Mouse (Mus musculus) limb, embryonic 14.5 days (tissue): ENCODE data around the gene Fam234b. TPM values are rescaled to one million over a fixed set of nuclear protein-coding genes. Genes with fewer than 3 reads are reported as not detected.

Source experiments
- ATAC-seq: fragments of 200-750 bp; cut with Nextera tagmentation; 2 replicates; pipeline ENCODE4 v1.8.0; 2017; ENCODE audit warnings: low read depth, moderate number of reproducible peaks, moderate TSS enrichment; ENCODE audit not compliant: low FRiP score
- DNase-seq: peaks from one replicate; pipeline ENCODE4 v3.0.0-alpha.2; 2015; ENCODE audit warnings: low spot score
- H3K27ac ChIP-seq: fragments of 300-500 bp; sonication (generic); replicated peaks from 2 replicates; pipeline ENCODE4 v1.5.1; 2014; ENCODE audit warnings: low read depth, mild to moderate bottlenecking, low read length, moderate library complexity, mixed read lengths
- H3K27me3 ChIP-seq: fragments of 300-500 bp; sonication (generic); 2 replicates; pipeline ENCODE4 v1.6.1; 2014; ENCODE audit warnings: low read length, mixed read lengths; ENCODE audit not compliant: control insufficient read depth, insufficient read depth
- H3K36me3 ChIP-seq: fragments of 300-500 bp; sonication (generic); 2 replicates; pipeline ENCODE4 v1.6.1; 2014; ENCODE audit warnings: mild to moderate bottlenecking, low read length, moderate library complexity, mixed read lengths; ENCODE audit not compliant: control insufficient read depth, insufficient read depth
- H3K4me1 ChIP-seq: fragments of 300-500 bp; sonication (generic); 2 replicates; pipeline ENCODE4 v1.6.1; 2014; ENCODE audit warnings: antibody characterized with exemption, low read length, mixed read lengths; ENCODE audit not compliant: control insufficient read depth, insufficient read depth
- H3K4me2 ChIP-seq: fragments of 300-500 bp; sonication (generic); replicated peaks from 2 replicates; pipeline ENCODE4 v1.6.1; 2014; ENCODE audit warnings: low read depth, mild to moderate bottlenecking, low read length, moderate library complexity; ENCODE audit not compliant: severe bottlenecking
- H3K4me3 ChIP-seq: fragments of 300-500 bp; sonication (generic); replicated peaks from 2 replicates; pipeline ENCODE4 v1.5.1; 2014; ENCODE audit warnings: low read length
- H3K9ac ChIP-seq: fragments of 300-500 bp; sonication (generic); 2 replicates; pipeline ENCODE4 v1.6.1; 2014; ENCODE audit warnings: mild to moderate bottlenecking, low read depth, low read length, moderate library complexity; ENCODE audit not compliant: severe bottlenecking
- H3K9me3 ChIP-seq: fragments of 300-500 bp; sonication (generic); 2 replicates; pipeline ENCODE4 v1.6.1; 2016; ENCODE audit warnings: low read length; ENCODE audit not compliant: control insufficient read depth
- POLR2A ChIP-seq: fragments of 200-500 bp; IDR thresholded peaks from 2 replicates; pipeline ENCODE4 v1.8.0; 2012; ENCODE audit warnings: inconsistent platforms, mild to moderate bottlenecking, moderate library complexity, borderline replicate concordance; ENCODE audit not compliant: insufficient read depth, insufficient read length; ENCODE audit errors: extremely low read depth
- WGBS: fragments of 180-500 bp; shearing (Covaris S2); extraction: QIAGEN DNeasy Blood & Tissue Kit; methylation state at CpG from one replicate; pipeline ENCODE4 v1.1.7; 2014; 5-methylcytosine and 5-hydroxymethylcytosine counted together
- polyA plus RNA-seq, 2 experiments: library from polyadenylated mRNA; depleted of rRNA in 1 of 2; stranded (reverse) in 1 of 2; unstranded in 1 of 2; fragments of >200 nt; fragmentation: Nextera tagmentation in 1 of 2; extraction: Ambion mirVana in 1 of 2; gene quantifications; 2 replicates each; pipeline versions ENCODE4 v1.2.1 to v1.2.3; 2012 to 2014

Gene Fam234b
- polyA plus RNA-seq, 2 experiments, result 23.9 to 26.2 TPM

- Histone ChIP-seq H3K27ac (no peak overlapping the region), H3K9me3 (no peaks in the 10 kb centered on the region), H3K4me2 (peak overlapping the region; percentile 71), H3K36me3 (no peaks in the 10 kb centered on the region), H3K4me1 (no peaks in the 10 kb centered on the region), H3K27me3 (no peaks in the 10 kb centered on the region), H3K9ac (peak overlapping the region; percentile 85), H3K4me3 (peak overlapping the region; percentile 91)
- DNase-seq (no peak), ATAC-seq (no peak)
- TF ChIP-seq POLR2A, result no peak
- 10% methylated on average over 7 of the region's 7 CpGs for WGBS
These were observed 331 bp upstream of the Fam234b start for GRCm38 (mm10) chr6:135197446-135197845.

- WGBS, result 58% methylated on average over 6 of the region's 6 CpGs
- Histone ChIP-seq H3K9ac (peak overlapping the region; percentile 85), H3K4me3 (peak overlapping the region; percentile 91), H3K9me3 (no peaks in the 10 kb centered on the region), H3K27me3 (no peaks in the 10 kb centered on the region), H3K4me1 (no peaks in the 10 kb centered on the region), H3K4me2 (peak overlapping the region; percentile 71), H3K27ac (no peak overlapping the region), H3K36me3 (no peaks in the 10 kb centered on the region)
- no peak for TF ChIP-seq POLR2A
- ATAC-seq, result no peak
- no peak for DNase-seq
These were observed 949 bp downstream of the Fam234b start for GRCm38 (mm10) chr6:135198726-135199125.

DNA sequence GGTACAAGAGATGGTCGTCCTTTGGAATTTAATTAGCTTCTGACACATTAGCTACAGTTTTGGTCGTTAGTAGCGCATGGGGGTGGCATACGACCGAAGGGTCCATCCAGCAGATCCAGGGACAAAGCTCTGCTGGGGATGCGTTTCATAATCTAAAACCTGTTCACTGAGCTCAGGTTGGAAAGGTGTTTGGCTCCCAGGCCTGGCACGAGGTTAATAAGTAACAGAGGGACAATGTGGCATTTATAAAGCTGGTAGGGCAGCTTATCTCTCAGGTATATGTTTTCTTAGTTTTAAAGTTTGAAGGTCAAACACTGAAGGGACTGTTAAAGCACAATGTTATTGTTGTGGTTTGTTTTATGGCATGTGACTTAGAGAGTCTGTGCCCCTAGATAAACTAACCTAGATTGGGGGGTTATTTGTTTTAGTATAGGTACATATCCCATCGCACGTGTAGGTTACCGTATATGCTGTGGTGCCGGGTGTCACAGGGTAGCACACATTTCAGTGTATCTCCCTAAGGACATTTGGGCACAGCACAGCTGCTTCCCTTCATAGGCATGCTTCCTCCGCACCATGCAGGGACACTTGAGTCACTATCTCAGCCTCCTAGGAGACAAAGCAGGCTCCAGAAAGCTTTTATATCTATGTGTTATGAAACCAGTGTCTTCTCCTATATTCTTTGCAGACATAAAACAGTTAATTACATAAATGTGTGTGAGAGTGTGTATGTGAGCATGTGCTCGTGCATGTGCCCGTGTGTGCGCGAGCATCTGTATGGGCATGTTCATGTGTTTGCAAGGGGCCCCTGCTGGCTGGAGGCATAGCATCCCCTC lies 2.6 kb downstream of the Fam234b start:
- H3K9me3 ChIP-seq, result no peaks in the 10 kb centered on the region
- no peaks in the 10 kb centered on the region for H3K27me3 ChIP-seq
- H3K27ac ChIP-seq, result no peak overlapping the region
- H3K4me3 ChIP-seq, result no peak overlapping the region
- no peak for TF ChIP-seq POLR2A
- no peak overlapping the region for H3K4me2 ChIP-seq
- H3K9ac ChIP-seq, result no peak overlapping the region
- ATAC-seq, result no peak
- no peaks in the 10 kb centered on the region for H3K4me1 ChIP-seq
- DNase-seq, result no peak
- WGBS, result 76% methylated on average over 16 of the region's 16 CpGs
- H3K36me3 ChIP-seq, result no peaks in the 10 kb centered on the region

- no peak overlapping the region for H3K4me2 ChIP-seq
- no peaks in the 10 kb centered on the region for H3K4me1 ChIP-seq
- no peak for ATAC-seq
- H3K36me3 ChIP-seq, result no peaks in the 10 kb centered on the region
- H3K4me3 ChIP-seq, result no peak overlapping the region
- TF ChIP-seq POLR2A, result no peak
- 87% methylated on average over 6 of the region's 6 CpGs for WGBS
- H3K9me3 ChIP-seq, result no peaks in the 10 kb centered on the region
- H3K9ac ChIP-seq, result no peak overlapping the region
- no peak overlapping the region for H3K27ac ChIP-seq
- H3K27me3 ChIP-seq, result no peaks in the 10 kb centered on the region
- no peak for DNase-seq
These were observed 4.9 kb downstream of the Fam234b start for GRCm38 (mm10) chr6:135202668-135203067.

DNA sequence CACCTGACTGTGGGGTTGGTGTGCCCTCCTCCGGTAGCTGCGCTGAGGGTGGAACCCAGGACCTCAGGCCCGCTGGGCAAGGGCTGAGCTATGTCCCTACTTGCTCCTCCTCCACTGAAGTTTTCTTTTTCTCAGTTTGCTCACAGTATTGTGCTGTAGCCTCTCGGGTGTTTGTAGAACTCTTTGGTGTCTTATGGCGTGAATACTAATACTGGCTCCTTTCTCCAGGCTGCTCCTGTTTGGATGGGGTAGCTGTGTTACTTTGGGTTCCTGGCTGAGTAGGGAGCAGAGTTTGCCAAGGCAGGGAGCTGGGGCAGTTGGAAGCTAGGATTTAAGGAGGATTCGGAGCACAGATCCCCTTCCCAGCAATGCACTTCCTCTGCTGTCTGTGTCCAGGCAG lies 6.0 kb downstream of the Fam234b start:
- no peaks in the 10 kb centered on the region for H3K36me3 ChIP-seq
- no peaks in the 10 kb centered on the region for H3K4me1 ChIP-seq
- no peaks in the 10 kb centered on the region for H3K27me3 ChIP-seq
- no peak for TF ChIP-seq POLR2A
- no peaks in the 10 kb centered on the region for H3K9me3 ChIP-seq
- H3K4me2 ChIP-seq, result no peak overlapping the region
- ATAC-seq (no peak), DNase-seq (no peak)
- no peak overlapping the region for H3K9ac ChIP-seq
- no peak overlapping the region for H3K4me3 ChIP-seq
- no peak overlapping the region for H3K27ac ChIP-seq
- WGBS, result 61% methylated on average over 6 of the region's 6 CpGs

DNA sequence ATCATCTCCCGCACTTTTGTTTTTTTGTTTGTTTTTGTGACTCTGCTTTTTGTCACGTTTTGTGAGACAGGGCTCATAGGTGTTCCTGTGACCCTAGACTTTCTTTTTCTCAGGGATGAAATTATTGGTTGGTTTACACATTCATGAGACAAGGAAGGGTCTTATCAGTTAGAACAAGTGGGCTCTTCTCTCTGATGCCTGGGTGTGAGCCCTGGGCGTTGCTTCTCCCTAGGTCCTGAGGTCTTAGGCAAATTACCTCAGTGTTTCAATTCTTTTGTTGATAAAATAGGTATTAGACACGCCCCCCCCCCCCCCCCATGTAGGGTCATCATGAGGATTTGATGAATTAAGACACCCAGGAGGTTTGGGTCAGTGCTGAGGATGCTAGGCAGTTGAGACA lies 7.1 kb downstream of the Fam234b start:
- no peak overlapping the region for H3K4me2 ChIP-seq
- 77% methylated on average over 4 of the region's 4 CpGs for WGBS

More for the DNA sequence above, 7.1 kb downstream of the Fam234b start:
- H3K9ac ChIP-seq, result no peak overlapping the region
- H3K9me3 ChIP-seq, result no peaks in the 10 kb centered on the region
- no peak for ATAC-seq
- no peaks in the 10 kb centered on the region; the same call in 1 of the 2 replicates for H3K36me3 ChIP-seq
- TF ChIP-seq POLR2A, result no peak
- no peaks in the 10 kb centered on the region for H3K4me1 ChIP-seq
- H3K27me3 ChIP-seq, result no peaks in the 10 kb centered on the region
- no peak for DNase-seq
- no peak overlapping the region for H3K27ac ChIP-seq
- H3K4me3 ChIP-seq, result no peak overlapping the region
